ENCODE assay signal across 9 mouse cellular contexts in the genomic region with DNA sequence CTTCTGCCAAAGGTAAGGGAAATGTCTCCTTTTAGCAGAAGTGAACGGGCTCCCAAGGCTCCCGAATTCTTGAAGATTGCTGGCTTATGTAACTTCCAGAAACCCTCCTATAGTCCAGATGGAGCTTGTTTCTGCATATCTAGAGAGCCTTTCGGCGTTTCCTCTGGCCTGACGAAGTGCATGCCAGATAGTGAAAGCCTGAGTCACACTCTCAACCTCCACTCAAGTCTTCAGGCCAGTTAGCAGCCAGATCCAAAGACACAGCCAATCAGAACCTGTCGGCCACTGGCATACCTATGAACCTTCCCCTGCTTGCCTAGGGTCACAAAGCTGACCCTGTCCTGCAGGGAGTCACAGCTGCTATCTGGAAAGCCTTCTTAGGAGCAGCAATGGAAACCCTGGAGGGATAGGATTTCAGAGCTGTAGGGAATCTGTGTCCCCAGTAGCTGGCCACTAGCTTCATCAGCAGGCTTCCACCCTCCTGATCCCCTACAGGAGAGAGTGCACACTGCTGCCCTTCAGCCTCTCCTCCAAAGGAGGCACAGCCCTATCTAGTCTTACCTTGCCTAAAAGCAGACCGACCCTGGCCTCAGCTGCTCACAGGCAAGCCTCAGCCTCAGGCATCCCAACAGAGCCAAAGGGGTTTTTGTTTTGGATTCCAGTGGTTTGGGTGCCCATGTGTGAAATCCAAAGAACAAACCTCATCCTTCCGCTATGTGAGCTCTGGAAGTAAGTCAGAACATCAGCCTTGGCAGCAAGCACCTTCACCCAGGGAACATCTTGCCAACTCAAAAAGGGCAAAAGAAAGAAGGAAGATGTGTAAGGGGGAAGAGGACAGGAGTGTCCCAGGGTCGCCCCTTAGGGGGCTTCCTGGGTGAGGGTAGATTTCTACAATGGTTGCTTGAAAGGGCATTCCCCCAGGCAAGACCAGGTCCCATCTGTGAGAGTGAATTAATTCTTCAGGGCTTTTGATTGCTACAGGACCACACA. TPM values are rescaled to one million over a fixed set of nuclear protein-coding genes. Genes with fewer than 3 reads are reported as not detected.
DNase-seq lines count a peak whose midpoint lies in the region; ATAC-seq and TF ChIP-seq lines count a peak whose summit lies in the region.
"Had no signal": no experiment of that assay in that cellular context is flagged by ENCODE, and none has a peak within 500 bp of the region (broad histone marks: within the 10 kb centered on the region; RNA-seq: fewer than 3 reads in every experiment).

No protein-coding gene starts in this region.

- ATAC-seq in hindbrain, postnatal 0 days, result no peak
- no peak for ATAC-seq in hindbrain, embryonic 12.5 days (ENCODE audit: low FRiP score)
- peak; percentile 95 for ATAC-seq in Patski
- peak; percentile 42; the same call in 1 of the 2 replicates for ATAC-seq in liver, postnatal 0 days
- ATAC-seq in forebrain, embryonic 12.5 days (ENCODE audit: low FRiP score), result no peak

- no peak overlapping the region for H3K27ac ChIP-seq in hindbrain, postnatal 0 days
- H3K27ac ChIP-seq in hindbrain, embryonic 12.5 days, result no peak overlapping the region
- H3K27ac ChIP-seq in liver, postnatal 0 days (ENCODE audit: low read depth), result no peak overlapping the region
- no peak overlapping the region for H3K27ac ChIP-seq in midbrain, embryonic 10.5 days (replicated peaks)
- H3K27ac ChIP-seq in forebrain, embryonic 12.5 days, result no peak overlapping the region
- H3K27ac ChIP-seq: hindbrain, embryonic 14.5 days had no signal

- no peaks in the 10 kb centered on the region for H3K27me3 ChIP-seq in hindbrain, postnatal 0 days (ENCODE audit: insufficient read depth, low read length)
- H3K27me3 ChIP-seq in hindbrain, embryonic 12.5 days, result no peaks in the 10 kb centered on the region
- H3K27me3 ChIP-seq in Patski, result no peaks in the 10 kb centered on the region
- H3K27me3 ChIP-seq in liver, postnatal 0 days (ENCODE audit: insufficient read depth, low read length), result 0 out of 2 replicates have a peak, but pooled peaks cover 3% of the 10 kb centered on the region
- no peaks in the 10 kb centered on the region for H3K27me3 ChIP-seq in midbrain, embryonic 10.5 days (ENCODE audit: low read depth, poor library complexity, severe bottlenecking)
- no peaks in the 10 kb centered on the region for H3K27me3 ChIP-seq in forebrain, embryonic 12.5 days

- TF ChIP-seq EP300 in liver, postnatal 0 days (IDR thresholded peaks at IDR 0.05; ENCODE audit: low read depth), result no peak

- in situ Hi-C loops in Patski (cut with MboI; ENCODE audit: low pct_unique_long_range_greater_than_20kb), result no loop called here

- TF ChIP-seq CTCF in hindbrain, postnatal 0 days (IDR thresholded peaks at IDR 0.05; ENCODE audit: low read depth), result peak; percentile 26; the same call in 1 of the 2 replicates
- TF ChIP-seq CTCF in Patski (IDR thresholded peaks at IDR 0.05), result no peak
- no peak for TF ChIP-seq CTCF in liver, postnatal 0 days (IDR thresholded peaks at IDR 0.05; ENCODE audit: low read depth)

- no peak overlapping the region for H3K9ac ChIP-seq in hindbrain, postnatal 0 days (replicated peaks; ENCODE audit: low read length)
- no peak overlapping the region for H3K9ac ChIP-seq in hindbrain, embryonic 12.5 days
- H3K9ac ChIP-seq in liver, postnatal 0 days (replicated peaks), result no peak overlapping the region
- H3K9ac ChIP-seq in forebrain, embryonic 12.5 days, result no peak overlapping the region
- H3K9ac ChIP-seq: hindbrain, embryonic 14.5 days had no signal

- CTCF ChIA-PET in Patski (lab: Charles Lee), result interaction anchor here (0.9 to 1.6 kb wide), 4 partner anchors 9 to 52 kb away, joined by 3 to 8 read pairs (median 5); a partner anchor contains a TSS

- POLR2A ChIA-PET in Patski (lab: Charles Lee), result interaction anchor here (1.5 to 1.9 kb wide), 2 partner anchors 10 to 32 kb away, joined by 3 to 21 read pairs; a partner anchor contains a TSS

- H3K36me3 ChIP-seq in hindbrain, postnatal 0 days (ENCODE audit: insufficient read depth, low read length), result no peaks in the 10 kb centered on the region
- no peaks in the 10 kb centered on the region for H3K36me3 ChIP-seq in hindbrain, embryonic 12.5 days
- no peaks in the 10 kb centered on the region for H3K36me3 ChIP-seq in liver, postnatal 0 days (replicated peaks; ENCODE audit: insufficient read depth, low read length)
- H3K36me3 ChIP-seq in midbrain, embryonic 10.5 days, result no peaks in the 10 kb centered on the region
- H3K36me3 ChIP-seq in forebrain, embryonic 12.5 days (replicated peaks), result no peaks in the 10 kb centered on the region

- no peak overlapping the region for H3K4me3 ChIP-seq in hindbrain, postnatal 0 days (ENCODE audit: low read length)
- H3K4me3 ChIP-seq in hindbrain, embryonic 12.5 days, result no peak overlapping the region
- H3K4me3 ChIP-seq in liver, postnatal 0 days (ENCODE audit: low read depth, low read length), result no peak overlapping the region
- no peak overlapping the region for H3K4me3 ChIP-seq in midbrain, embryonic 10.5 days
- H3K4me3 ChIP-seq in forebrain, embryonic 12.5 days (replicated peaks), result no peak overlapping the region

- H3K9me3 ChIP-seq in hindbrain, postnatal 0 days (ENCODE audit: low read length), result no peaks in the 10 kb centered on the region
- no peaks in the 10 kb centered on the region for H3K9me3 ChIP-seq in hindbrain, embryonic 12.5 days (replicated peaks)
- no peaks in the 10 kb centered on the region for H3K9me3 ChIP-seq in liver, postnatal 0 days (ENCODE audit: low read length)
- H3K9me3 ChIP-seq in midbrain, embryonic 10.5 days (replicated peaks), result no peaks in the 10 kb centered on the region
- H3K9me3 ChIP-seq in forebrain, embryonic 12.5 days, result no peaks in the 10 kb centered on the region

- no peak for DNase-seq in hindbrain, postnatal 0 days (ENCODE audit: low spot score)
- peak; percentile 80 for DNase-seq in 3134 (ENCODE audit: extremely low read depth, insufficient read length, low spot score)
- peak; percentile 92 for DNase-seq in Patski (ENCODE audit: low read depth, low spot score)
- DNase-seq in liver, postnatal 0 days, result no peak
- no peak for DNase-seq in midbrain, embryonic 10.5 days (ENCODE audit: low spot score)
- DNase-seq in c-Kit-positive CD71-positive TER-119-positive erythroid progenitor cells, embryonic 14.5 days (ENCODE audit: low spot score), result no peak

- no peaks in the 10 kb centered on the region for H3K4me1 ChIP-seq in hindbrain, postnatal 0 days (ENCODE audit: insufficient read depth, low read length)
- no peaks in the 10 kb centered on the region for H3K4me1 ChIP-seq in hindbrain, embryonic 12.5 days
- H3K4me1 ChIP-seq in liver, postnatal 0 days (ENCODE audit: insufficient read depth), result no peaks in the 10 kb centered on the region; the same call in 1 of the 2 replicates
- no peaks in the 10 kb centered on the region; the same call in 1 of the 2 replicates for H3K4me1 ChIP-seq in midbrain, embryonic 10.5 days
- no peaks in the 10 kb centered on the region for H3K4me1 ChIP-seq in forebrain, embryonic 12.5 days

- H3K4me2 ChIP-seq in hindbrain, postnatal 0 days (ENCODE audit: low read depth, low read length), result no peak overlapping the region
- no peak overlapping the region for H3K4me2 ChIP-seq in hindbrain, embryonic 12.5 days (replicated peaks)
- H3K4me2 ChIP-seq in liver, postnatal 0 days (ENCODE audit: low read depth, low read length), result no peak overlapping the region
- no peak overlapping the region for H3K4me2 ChIP-seq in forebrain, embryonic 12.5 days
- H3K4me2 ChIP-seq: hindbrain, embryonic 14.5 days had no signal

- 70% methylated on average over 9 of the region's 9 CpGs for WGBS in hindbrain, postnatal 0 days
- WGBS in hindbrain, embryonic 12.5 days, result 64% methylated on average over 9 of the region's 9 CpGs
- WGBS in liver, postnatal 0 days (ENCODE audit: insufficient replicate concordance), result 51% methylated on average over 9 of the region's 9 CpGs
- whole genome bisulfite sequencing in midbrain, embryonic 10.5 days, result 65% methylated on average over 9 of the region's 9 CpGs
- 64% methylated on average over 9 of the region's 9 CpGs for WGBS in forebrain, embryonic 12.5 days

RNA-seq across cellular contexts. Expression of a gene that starts 9.5 kb away (rescaled TPM):
- 128 and 130 TPM in 2 replicates for total RNA-seq in hindbrain, postnatal 0 days (2014; rRNA removed)
- polyA plus RNA-seq in hindbrain, postnatal 0 days (2015; fragmentation: Nextera tagmentation; extraction: Ambion mirVana), result 135 and 144 TPM in 2 replicates
- polyA plus RNA-seq in hindbrain, embryonic 12.5 days (2016; fragmentation: Nextera tagmentation; extraction: Ambion mirVana), result 219 and 232 TPM in 2 replicates
- 46.6 TPM for polyA plus RNA-seq in Patski (2021)
- 12.3 and 12.8 TPM in 2 replicates for polyA plus RNA-seq in liver, postnatal 0 days (2015; fragmentation: Nextera tagmentation; extraction: Ambion mirVana)
- polyA plus RNA-seq in midbrain, embryonic 10.5 days (2016; fragmentation: Nextera tagmentation; extraction: Ambion mirVana), result 133 and 160 TPM in 2 replicates
- 212 and 217 TPM in 2 replicates for polyA plus RNA-seq in forebrain, embryonic 12.5 days (2016; fragmentation: Nextera tagmentation; extraction: Ambion mirVana)

RNA-seq across cellular contexts. Expression of a gene that starts 35.7 kb away (rescaled TPM):
- 85.9 and 103 TPM in 2 replicates for total RNA-seq in hindbrain, postnatal 0 days (2014; rRNA removed)
- 207 and 258 TPM in 2 replicates for polyA plus RNA-seq in hindbrain, postnatal 0 days (2015; fragmentation: Nextera tagmentation; extraction: Ambion mirVana)
- polyA plus RNA-seq in hindbrain, embryonic 12.5 days (2016; fragmentation: Nextera tagmentation; extraction: Ambion mirVana), result 655 and 709 TPM in 2 replicates
- 522 TPM for polyA plus RNA-seq in Patski (2021)
- polyA plus RNA-seq in liver, postnatal 0 days (2015; fragmentation: Nextera tagmentation; extraction: Ambion mirVana), result 109 and 113 TPM in 2 replicates
- 713 and 827 TPM in 2 replicates for polyA plus RNA-seq in midbrain, embryonic 10.5 days (2016; fragmentation: Nextera tagmentation; extraction: Ambion mirVana)
- polyA plus RNA-seq in forebrain, embryonic 12.5 days (2016; fragmentation: Nextera tagmentation; extraction: Ambion mirVana), result 799 and 857 TPM in 2 replicates

RNA-seq across cellular contexts. Expression of a gene that starts 53.4 kb away (rescaled TPM):
- 151 and 154 TPM in 2 replicates for total RNA-seq in hindbrain, postnatal 0 days (2014; rRNA removed)
- 190 and 196 TPM in 2 replicates for polyA plus RNA-seq in hindbrain, postnatal 0 days (2015; fragmentation: Nextera tagmentation; extraction: Ambion mirVana)
- polyA plus RNA-seq in hindbrain, embryonic 12.5 days (2016; fragmentation: Nextera tagmentation; extraction: Ambion mirVana), result 117 and 121 TPM in 2 replicates
- polyA plus RNA-seq in Patski (2021), result 36.9 TPM
- 5.5 and 6.1 TPM in 2 replicates for polyA plus RNA-seq in liver, postnatal 0 days (2015; fragmentation: Nextera tagmentation; extraction: Ambion mirVana)
- 125 and 129 TPM in 2 replicates for polyA plus RNA-seq in midbrain, embryonic 10.5 days (2016; fragmentation: Nextera tagmentation; extraction: Ambion mirVana)
- polyA plus RNA-seq in forebrain, embryonic 12.5 days (2016; fragmentation: Nextera tagmentation; extraction: Ambion mirVana), result 116 and 127 TPM in 2 replicates

Comparison
In these comparisons a context has a peak if more than half of its experiments do, and no peak if none do; other contexts are left out.
1. ATAC-seq: peak in Patski (single experiment) and liver, postnatal 0 days (single experiment); none in hindbrain, postnatal 0 days (single experiment), hindbrain, embryonic 12.5 days (single experiment) and forebrain, embryonic 12.5 days (single experiment).
2. DNase-seq: peak in 3134 (single experiment) and Patski (single experiment); none in hindbrain, postnatal 0 days (single experiment), liver, postnatal 0 days (single experiment), midbrain, embryonic 10.5 days (single experiment) and c-Kit-positive CD71-positive TER-119-positive erythroid progenitor cells, embryonic 14.5 days (single experiment).